Mouse (Mus musculus): ENCODE measurements at regions not wholly inside any gene's neighbourhood (a gene's known extent, or its start where the extent isn't known, plus 50 kb on each side); places are given as distances from the start of the nearest gene placed in this dataset.
A peak's percentile ranks its signal among the peaks of the same experiment; 100 is the strongest.
"Not testable (repeated sequence)": the region's sequence is repeated elsewhere in the genome, so short reads cannot be mapped to it uniquely, and the experiment has no call there.

- DNase-seq (ENCODE audit: low spot score in 2 of 2): no peak
These were observed 367.4 kb upstream of the Arhgap42 start for GRCm38 (mm10) chr9:9606322-9606721.

- no peak for DNase-seq (ENCODE audit: low spot score in 2 of 2)
These were observed 352.4 kb upstream of the Arhgap42 start for GRCm38 (mm10) chr9:9591263-9591662.

GRCm38 (mm10) chr9:9583011-9583605 is 344.2 kb upstream of the Arhgap42 start:
- peak; percentile 37 to 48 for DNase-seq (ENCODE audit: low spot score in 2 of 2)

GRCm38 (mm10) chr9:9582301-9583010 is 343.6 kb upstream of the Arhgap42 start:
- no peak for DNase-seq (ENCODE audit: low spot score in 2 of 2)

GRCm38 (mm10) chr9:9568040-9568649 is 329.2 kb upstream of the Arhgap42 start:
- DNase-seq (ENCODE audit: low spot score in 2 of 2): no peak

- no peak for DNase-seq (ENCODE audit: low spot score in 2 of 2)
These were observed 325.6 kb upstream of the Arhgap42 start for GRCm38 (mm10) chr9:9564551-9564950.

GRCm38 (mm10) chr9:9548657-9549056 is 309.8 kb upstream of the Arhgap42 start:
- no peak for DNase-seq (ENCODE audit: low spot score in 2 of 2)

- DNase-seq (ENCODE audit: low spot score in 2 of 2): peak; percentile 10 to 47
These were observed 308.7 kb upstream of the Arhgap42 start for GRCm38 (mm10) chr9:9547570-9547969.

GRCm38 (mm10) chr9:9547121-9547520 is 308.2 kb upstream of the Arhgap42 start:
- DNase-seq (ENCODE audit: low spot score in 2 of 2): no peak

- no peak for DNase-seq (ENCODE audit: low spot score in 2 of 2)
These were observed 261.4 kb upstream of the Arhgap42 start for GRCm38 (mm10) chr9:9500345-9500744.

GRCm38 (mm10) chr9:9493594-9494182 is 254.8 kb upstream of the Arhgap42 start:
- no peak for DNase-seq (ENCODE audit: low spot score in 2 of 2)

- no peak for DNase-seq (ENCODE audit: low spot score in 2 of 2)
These were observed 238.2 kb upstream of the Arhgap42 start for GRCm38 (mm10) chr9:9477145-9477544.

GRCm38 (mm10) chr9:9475009-9475744 is 236.3 kb upstream of the Arhgap42 start:
- no peak for DNase-seq (ENCODE audit: low spot score in 2 of 2)

GRCm38 (mm10) chr9:9444213-9444612 is 205.3 kb upstream of the Arhgap42 start:
- DNase-seq (ENCODE audit: low spot score in 2 of 2): no peak

- DNase-seq (ENCODE audit: low spot score in 2 of 2): no peak
These were observed 181.4 kb upstream of the Arhgap42 start for GRCm38 (mm10) chr9:9420326-9420725.

- DNase-seq (ENCODE audit: low spot score in 2 of 2): no peak
These were observed 173.7 kb upstream of the Arhgap42 start for GRCm38 (mm10) chr9:9412460-9413181.

- not testable (repeated sequence) for DNase-seq (ENCODE audit: low spot score in 2 of 2)
These were observed 155.3 kb upstream of the Arhgap42 start for GRCm38 (mm10) chr9:9394190-9394589.

- DNase-seq (ENCODE audit: low spot score in 2 of 2): no peak
These were observed 137.8 kb upstream of the Arhgap42 start for GRCm38 (mm10) chr9:9376650-9377189.

- peak; percentile 87 to 88 for DNase-seq (ENCODE audit: low spot score in 2 of 2)
These were observed 136.5 kb upstream of the Arhgap42 start for GRCm38 (mm10) chr9:9375304-9375904.

GRCm38 (mm10) chr9:9372594-9372993 is 133.7 kb upstream of the Arhgap42 start:
- peak in 1 of 2 experiments; percentile 30 for DNase-seq (ENCODE audit: low spot score in 2 of 2)

GRCm38 (mm10) chr9:9368731-9369130 is 129.8 kb upstream of the Arhgap42 start:
- no peak for DNase-seq (ENCODE audit: low spot score in 2 of 2)

Data from right cerebral cortex, adult 2 months (tissue).